Mouse (Mus musculus): ENCODE measurements around the gene Fopnl.
A peak's percentile ranks its signal among the peaks of the same experiment; 100 is the strongest.

Fopnl gene

GRCm38 (mm10) chr16:14316884-14317876 is at the start of gene Fopnl:
Gene Fopnl (minus strand): TSS chr16:14317405.
- DNase-seq (ENCODE audit: low read depth, low spot score) = peak; percentile 84

DNA sequence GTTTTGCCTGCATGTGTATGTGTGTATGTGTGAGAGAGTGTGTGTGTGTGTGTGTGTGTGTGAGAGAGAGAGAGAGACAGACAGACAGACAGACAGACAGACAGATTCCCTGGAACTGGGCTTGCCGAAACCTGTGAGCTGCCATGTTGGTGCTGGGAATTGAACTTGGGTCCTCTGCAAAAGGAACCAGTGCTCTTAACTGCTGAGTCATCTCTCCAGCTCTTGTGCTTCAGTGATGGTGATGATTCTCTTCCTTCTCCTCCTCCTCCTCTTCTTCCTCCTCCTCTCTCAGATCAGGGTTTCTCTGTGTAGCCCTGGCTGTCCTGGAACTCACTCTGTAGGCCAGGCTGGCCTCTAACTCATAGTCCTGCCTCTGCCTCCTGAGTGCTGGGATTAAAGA is 48.8 kb upstream of the Fopnl start:
- no peak for DNase-seq (ENCODE audit: low read depth, low spot score)

- DNase-seq (ENCODE audit: low read depth, low spot score) = no peak
Observed at GRCm38 (mm10) chr16:14365457-14365856, 48.3 kb upstream of the Fopnl start.

- no peak for DNase-seq (ENCODE audit: low read depth, low spot score)
Observed at GRCm38 (mm10) chr16:14364066-14364465, 46.9 kb upstream of the Fopnl start.

DNA sequence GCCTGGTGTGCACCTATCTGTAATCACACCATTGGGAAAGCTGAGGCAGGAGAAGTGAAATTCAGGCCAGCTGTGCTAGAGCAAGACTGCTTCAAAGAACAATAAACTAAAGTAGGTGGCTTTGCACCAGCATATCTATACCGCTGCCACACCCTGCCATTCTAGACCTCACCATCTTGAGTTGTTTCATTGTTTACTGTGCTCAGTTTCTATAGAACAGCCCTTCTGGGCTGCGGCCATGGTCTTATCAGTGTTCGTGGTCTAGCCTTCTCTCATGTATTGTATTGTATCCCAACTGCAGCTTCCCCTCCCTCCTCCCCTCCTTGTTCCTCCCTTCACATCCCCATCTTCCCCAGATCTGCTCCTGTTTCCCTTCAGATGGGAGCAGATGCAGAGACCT is 46.3 kb upstream of the Fopnl start:
- no peak for DNase-seq (ENCODE audit: low read depth, low spot score)

GRCm38 (mm10) chr16:14362099-14362820 is 45.1 kb upstream of the Fopnl start:
- DNase-seq (ENCODE audit: low read depth, low spot score) = no peak

GRCm38 (mm10) chr16:14361362-14362098 is 44.3 kb upstream of the Fopnl start, which contains the start of gene Abcc1:
Gene Abcc1 (plus strand): TSS chr16:14361558.
- DNase-seq (ENCODE audit: low read depth, low spot score) = no peak

- no peak for DNase-seq (ENCODE audit: low read depth, low spot score)
Observed at GRCm38 (mm10) chr16:14360931-14361330, 43.7 kb upstream of the Fopnl start.

DNA sequence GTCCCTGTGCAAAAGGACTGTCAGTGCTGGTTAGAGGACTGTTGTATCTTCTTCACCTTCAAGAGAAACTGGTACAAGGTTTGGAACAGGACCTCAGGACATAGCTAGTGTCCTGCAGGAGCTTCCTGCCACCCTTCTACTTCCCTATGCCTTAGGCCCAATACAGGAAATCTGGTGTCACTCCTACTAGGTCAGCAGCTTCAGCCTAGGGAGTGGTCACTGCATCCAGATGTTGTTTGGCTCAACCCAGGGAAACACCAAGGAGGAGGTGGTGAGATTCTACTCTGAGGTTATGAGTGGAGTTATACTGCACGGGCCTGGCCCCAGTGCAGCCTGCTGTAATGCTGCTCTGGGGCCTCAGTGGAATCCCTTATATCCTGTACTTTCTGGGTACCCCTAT is 41.3 kb upstream of the Fopnl start:
- no peak for DNase-seq (ENCODE audit: low read depth, low spot score)

DNA sequence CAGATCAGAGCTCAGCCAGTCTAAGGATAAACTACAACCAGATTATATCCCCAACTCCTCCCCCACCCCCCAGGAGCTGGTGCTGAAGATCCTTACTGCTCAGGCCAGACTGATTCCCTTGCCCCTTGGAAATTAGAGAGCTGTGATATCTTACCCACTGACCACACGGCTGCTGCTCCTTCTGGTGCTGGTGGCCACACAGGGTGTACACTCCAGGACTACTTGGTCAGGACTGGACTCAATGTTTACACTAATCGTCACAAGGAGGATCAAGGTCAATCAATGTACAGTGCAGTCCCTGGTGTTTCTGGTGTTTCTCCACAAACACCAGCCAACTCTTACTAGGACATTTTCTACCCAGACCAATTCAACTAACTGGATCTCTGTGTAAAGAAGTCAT is 40.7 kb upstream of the Fopnl start:
- no peak for DNase-seq (ENCODE audit: low read depth, low spot score)

- DNase-seq (ENCODE audit: low read depth, low spot score) = no peak
Observed at GRCm38 (mm10) chr16:14352663-14353062, 35.5 kb upstream of the Fopnl start.

- DNase-seq (ENCODE audit: low read depth, low spot score) = no peak
Observed at GRCm38 (mm10) chr16:14352234-14352633, 35.0 kb upstream of the Fopnl start.

DNA sequence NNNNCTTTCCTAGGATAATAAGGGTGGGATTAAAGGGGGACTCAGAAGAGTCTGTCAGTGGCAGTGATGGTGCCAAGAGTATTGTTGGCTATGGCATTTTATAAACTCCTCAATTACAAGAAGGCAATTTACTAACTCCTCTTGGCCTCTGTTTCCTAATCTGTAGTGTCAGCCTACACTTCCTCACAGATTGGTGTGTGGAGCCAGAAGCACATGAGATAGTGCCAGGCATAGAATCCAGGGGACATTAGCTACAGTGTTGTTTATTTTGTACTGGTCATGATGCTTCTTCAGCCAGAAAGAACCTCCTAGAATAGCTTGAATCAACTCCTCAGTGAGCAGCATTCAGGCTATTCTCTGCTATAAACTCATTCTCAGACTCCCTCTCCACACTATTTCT is 34.4 kb upstream of the Fopnl start:
- no peak for DNase-seq (ENCODE audit: low read depth, low spot score)

DNA sequence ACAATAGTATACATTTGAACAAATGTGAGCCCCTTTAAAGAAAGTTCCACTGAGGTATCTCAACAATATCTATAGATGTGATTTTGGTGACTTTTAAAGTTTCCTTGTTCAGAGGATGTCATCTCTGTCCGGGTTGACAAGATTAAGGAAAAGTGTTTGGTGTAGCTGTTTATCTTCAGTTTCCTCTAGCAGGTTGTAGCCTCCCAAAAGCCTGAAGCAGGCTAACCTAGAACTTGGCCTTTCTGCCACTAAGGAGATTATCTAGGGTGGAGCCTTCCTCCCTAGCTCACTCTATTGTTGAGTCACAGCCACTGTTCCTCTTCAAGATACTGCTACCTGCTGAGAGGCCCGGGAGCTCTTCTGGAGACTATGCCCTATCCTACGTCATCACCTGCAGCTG is 27.8 kb upstream of the Fopnl start:
- DNase-seq (ENCODE audit: low read depth, low spot score) = no peak

DNA sequence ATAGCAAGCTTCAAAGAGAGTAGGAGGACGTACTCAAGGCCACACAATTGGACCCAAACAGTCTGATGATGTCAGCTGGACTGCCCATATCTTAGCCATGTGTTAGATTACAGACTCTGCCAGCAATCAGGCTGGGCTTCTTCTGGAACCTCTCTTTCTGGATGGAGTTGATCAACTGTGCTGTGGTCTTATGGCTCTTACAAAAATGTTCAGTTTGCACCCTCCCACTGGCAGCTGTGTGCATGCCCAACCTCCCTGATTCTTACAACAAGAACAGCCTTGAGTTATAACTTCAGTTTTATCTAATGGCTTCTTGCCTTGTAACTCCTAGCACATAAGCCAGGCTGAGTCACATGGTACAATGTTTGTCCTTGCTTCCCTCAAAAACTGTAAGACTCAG is 11.0 kb upstream of the Fopnl start:
- no peak for DNase-seq (ENCODE audit: low read depth, low spot score)

- no peak for DNase-seq (ENCODE audit: low read depth, low spot score)
Observed at GRCm38 (mm10) chr16:14320494-14320893, 3.3 kb upstream of the Fopnl start.

DNA sequence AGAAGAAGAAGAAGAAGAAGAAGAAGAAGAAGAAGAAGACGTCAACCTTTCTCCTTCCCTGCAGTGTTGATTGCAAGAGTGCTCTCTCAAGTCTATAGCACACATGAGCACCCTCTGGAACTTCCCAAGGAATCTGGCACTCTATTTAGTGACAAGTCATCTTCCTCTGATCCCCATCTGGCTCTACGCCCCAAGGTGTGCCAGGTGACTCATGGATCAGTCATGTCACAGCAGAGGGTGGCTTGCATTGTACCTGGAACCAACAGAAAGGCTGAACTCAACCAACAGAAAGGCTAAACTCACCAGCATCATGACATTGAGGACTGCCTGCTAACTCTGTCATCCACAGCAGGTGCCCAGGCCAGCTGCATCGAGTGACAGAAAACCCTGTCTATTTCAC is 2.5 kb upstream of the Fopnl start:
- DNase-seq (ENCODE audit: low read depth, low spot score) = no peak

GRCm38 (mm10) chr16:14312914-14313313 is 4.3 kb downstream of the Fopnl start:
- DNase-seq (ENCODE audit: low read depth, low spot score) = no peak

DNA sequence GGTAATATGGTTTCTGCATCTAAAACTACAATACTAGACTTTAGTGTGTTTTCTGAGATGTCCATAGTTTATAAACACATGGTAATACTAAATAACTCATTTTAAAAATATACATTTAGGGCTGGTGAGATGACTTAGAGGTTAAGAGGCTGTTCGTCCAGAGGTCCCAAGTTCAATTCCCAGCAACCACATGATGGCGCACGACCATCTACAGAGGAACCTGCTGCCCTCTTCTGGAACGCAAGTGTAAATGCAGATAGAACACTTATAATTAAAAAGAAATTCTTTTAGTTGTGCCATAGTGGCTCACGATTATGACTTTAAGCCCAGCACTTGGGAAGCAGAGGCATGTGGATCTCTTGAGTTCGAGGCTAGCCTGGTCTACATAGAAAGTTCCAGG is 5.8 kb downstream of the Fopnl start:
- DNase-seq (ENCODE audit: low read depth, low spot score) = peak; percentile 29

GRCm38 (mm10) chr16:14309833-14310232 is 7.4 kb downstream of the Fopnl start:
- DNase-seq (ENCODE audit: low read depth, low spot score) = no peak

DNA sequence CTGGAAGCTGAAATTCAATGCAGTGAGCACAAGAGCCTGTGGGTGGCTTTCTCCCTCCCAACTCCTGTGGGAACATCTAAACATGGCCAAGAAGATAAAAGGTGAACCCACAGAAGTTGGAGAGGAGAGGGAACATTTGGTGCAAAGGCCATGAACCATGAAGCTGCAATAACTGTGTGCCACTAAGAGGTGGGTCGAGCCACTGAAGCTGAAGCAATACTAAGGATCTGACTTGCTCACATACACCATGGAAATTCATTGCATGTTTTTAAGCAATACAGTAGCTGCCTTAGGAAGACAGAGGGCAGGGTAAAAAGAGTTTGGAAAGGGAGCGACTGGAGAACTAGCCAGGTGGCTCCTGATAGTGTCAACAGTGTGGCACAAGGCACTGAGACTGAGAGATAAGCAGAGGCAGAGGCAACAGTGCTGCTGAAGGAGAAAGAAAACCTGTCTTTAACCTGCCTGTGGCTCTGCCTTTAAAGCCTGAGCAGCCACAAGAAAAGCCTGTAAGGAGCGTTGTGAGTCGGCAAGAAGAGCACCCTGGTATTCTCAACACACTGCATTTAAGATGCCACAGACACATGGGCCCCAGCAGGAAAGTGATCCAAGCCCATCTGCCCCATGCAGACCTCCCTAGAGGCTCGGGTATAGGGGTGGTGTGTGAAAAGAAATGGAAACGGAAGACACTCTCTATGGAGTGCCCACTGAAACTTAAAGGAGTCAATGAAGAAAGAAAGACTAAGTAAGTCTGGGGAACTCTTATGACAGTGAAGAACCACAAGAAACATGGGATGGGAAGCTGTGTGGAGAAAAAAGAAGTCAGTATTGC is 8.7 kb downstream of the Fopnl start:
- no peak for DNase-seq (ENCODE audit: low read depth, low spot score)
